Mouse (Mus musculus): Measurements from ENCODE around the gene Ap3b1.

Gene Ap3b1

DNA sequence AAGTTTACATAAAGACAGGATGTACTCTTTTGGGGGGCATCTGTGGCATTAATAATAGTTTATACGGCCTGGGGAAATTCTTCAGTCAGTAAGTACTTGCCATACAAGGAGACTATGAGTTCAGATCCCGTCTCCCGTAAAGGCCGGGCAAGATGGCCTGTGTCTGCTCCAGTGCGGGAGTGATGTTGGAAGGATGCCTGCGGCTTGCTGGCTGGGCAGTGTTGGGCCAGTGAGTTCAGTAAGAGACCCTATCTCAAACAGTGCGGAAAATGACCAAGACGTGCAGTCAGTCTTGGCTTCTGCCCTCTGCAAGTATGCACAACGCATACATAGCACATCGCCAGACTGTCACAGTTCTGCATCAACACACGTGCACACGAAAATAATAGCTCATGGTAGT, 95.4 kb downstream of the Ap3b1 start:
- no peak for DNase-seq

DNA sequence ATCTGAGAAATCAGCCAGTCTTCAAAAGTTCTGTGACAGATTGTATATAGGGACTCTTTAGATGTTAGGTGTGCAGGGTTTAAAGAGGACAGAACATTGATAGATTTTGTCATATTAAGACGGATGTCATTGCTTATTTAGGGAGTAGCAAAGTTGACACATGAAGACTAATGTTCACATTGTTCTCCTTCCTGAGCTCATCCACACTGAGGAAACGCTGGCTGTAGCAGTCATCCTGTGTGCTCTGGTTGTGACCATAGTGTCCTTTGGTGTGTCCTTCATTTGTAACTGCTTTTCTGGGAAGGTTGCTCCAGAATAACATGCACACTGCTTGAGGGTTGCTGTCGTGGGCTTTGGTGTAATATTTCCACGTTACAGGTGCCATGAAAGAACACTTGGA, 100.4 kb downstream of the Ap3b1 start:
- no peak for DNase-seq

DNA sequence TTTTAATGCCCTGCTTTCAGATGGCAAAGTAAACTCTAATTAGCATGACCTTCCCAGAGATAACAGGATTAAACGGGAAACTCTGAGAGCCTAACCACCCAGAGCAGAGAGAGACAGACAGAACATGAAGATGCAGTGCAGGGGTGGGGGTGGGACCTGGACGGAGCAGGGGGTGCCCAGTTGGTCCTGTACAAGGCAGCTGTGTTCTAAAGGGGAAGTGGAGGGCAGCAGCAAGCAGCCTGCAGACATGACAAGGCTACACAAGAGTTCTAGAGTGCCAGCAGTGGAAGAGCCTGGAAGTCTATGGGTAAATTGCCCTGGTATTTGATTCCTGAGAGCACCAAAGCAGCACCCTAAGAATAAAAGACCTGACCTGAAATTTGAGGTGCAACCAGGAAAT, 105.5 kb downstream of the Ap3b1 start:
- no peak for DNase-seq

DNA sequence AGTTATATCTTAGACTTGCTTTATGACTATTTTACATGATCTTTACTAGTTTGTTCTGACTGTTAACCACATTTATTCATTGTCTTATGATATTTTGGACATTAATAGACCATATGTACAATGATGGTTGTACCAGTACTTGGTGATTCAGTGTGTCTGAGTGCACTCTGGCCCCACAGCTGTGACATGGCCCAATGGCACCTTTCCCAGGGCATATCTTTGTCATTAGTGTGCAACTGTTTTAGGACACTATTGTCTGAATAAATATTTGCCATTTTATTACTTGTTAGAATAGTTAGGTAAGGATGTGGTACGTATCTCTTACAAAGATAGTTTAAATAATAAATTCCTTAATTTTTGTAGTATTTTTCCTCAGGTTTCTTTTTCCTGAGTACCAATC, 109.8 kb downstream of the Ap3b1 start:
- DNase-seq, result no peak

DNA sequence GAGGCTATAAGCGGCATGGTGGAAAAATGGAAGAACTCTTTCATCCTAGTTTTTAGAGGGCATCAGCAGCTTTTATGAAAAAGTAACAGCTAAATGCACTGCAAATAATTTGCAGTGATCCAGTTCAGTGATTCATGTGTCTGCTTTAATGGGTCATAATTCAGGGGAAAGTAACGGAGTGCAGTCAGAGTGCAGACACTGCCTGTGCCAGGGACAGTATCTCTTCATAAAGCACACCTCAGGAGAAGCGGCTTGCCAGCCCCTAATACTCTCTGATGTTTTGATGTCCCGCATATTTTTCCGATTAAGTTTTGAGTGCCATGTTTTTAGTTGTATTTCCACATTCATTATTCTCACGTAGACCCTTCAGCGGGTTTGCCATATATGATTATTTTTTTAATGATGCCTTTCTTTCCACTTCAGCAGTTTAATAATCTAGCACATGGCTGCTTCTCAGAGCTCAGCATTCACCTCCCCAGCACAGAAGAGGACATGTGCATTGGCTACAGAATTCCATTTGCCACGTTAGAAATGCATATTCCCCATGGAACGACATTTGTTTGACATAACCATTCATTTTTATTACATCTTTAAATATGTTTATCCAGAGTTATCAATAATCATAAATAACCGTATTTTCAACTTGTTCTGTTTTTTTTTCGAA, 112.4 kb downstream of the Ap3b1 start:
- no peak for DNase-seq

DNA sequence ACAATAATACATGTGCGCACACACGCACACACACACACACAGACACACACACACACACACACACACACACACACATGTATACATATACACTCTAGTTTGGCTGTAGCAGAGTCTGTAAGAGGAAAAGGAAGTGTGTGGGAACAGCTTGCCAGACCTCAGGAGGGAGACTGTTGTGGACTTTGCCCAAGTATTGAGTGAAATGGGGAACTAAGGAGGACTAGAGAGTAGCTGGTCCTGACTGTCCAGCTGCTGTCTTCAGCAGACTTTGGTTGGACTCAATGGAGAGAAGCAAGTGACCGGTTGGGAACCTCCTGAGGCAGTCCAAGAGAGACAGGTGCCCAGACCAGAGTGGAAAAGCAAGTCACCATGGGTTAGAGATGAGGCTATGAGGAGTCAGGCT, 117.4 kb downstream of the Ap3b1 start:
- DNase-seq, result no peak

DNA sequence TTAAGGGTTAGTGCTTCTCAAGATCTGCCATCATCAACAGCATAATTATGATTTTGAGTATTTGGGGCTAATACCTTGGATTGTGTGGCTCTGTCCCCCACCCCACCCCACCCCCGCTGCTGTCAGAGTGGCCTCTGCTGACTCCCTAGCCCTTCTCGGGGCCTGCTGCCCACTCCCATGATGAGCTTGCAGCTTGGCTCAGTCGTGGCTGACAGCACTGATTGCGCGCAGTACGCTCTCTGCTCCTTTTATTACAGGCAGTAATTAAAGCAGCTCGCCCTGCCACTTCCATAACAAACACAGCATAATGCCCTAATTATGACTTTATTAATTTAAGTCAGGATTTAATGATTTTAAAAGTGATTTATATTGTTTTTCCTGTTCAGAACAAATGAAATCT, 121.5 kb downstream of the Ap3b1 start:
- DNase-seq, result no peak

DNA sequence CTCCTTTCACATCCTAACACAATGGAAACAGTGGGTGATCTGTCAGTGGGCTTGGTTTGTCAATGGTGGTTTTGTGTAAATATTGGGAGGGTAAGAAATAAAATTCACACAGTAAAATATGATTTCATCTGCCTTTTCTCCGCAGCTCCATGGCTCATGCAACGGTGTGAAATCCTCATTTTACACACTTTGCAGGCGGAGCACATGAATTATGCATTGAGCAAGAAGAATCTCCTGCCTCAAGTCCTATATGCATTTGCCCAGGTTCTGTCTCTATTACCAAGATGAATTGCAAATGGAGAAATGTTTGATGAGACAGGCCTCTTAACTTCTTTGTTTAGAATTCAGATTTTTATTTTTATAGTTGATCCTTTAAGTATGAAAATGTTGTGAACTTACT, 131.9 kb downstream of the Ap3b1 start:
- DNase-seq, result no peak

DNA sequence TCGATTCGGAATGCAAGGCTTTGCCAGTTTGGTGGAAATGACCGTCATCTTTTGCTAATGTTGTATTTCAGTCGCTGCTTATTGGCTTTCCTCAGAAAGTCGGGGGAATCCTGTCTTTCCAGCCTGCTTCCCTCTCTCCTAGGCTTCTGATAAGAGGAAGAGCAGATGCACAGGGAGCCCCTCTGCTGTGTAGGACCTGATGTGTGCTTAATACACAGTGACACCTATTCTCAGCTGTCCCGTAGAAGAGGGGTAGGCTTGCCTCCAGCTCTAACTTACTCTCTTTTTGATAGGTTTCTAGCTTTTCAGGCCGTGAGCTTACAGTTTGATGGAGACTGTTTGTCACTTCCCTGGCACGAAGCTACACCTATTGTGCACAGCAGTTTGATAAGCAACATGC, 132.4 kb downstream of the Ap3b1 start:
- DNase-seq, result no peak

DNA sequence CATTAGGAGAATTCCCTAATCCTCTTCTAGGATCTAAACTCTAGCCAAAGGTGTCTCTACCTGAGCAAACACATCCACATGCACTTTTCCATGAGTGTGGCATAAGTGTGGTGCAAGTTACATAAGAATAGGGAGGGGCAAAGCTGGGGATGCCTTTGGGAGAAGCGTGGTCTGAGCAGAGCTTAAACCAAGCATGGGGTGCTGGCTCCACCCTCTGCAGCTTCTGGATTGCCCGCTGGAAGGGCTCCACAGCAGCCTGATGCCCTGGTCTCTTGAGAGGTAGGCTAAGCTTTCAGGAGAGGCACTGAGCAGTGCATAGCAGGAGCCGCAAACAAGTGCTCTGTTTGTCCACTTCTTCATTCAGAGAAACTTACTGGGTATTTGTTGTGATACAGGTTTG, 138.8 kb downstream of the Ap3b1 start:
- DNase-seq, result no peak

DNA sequence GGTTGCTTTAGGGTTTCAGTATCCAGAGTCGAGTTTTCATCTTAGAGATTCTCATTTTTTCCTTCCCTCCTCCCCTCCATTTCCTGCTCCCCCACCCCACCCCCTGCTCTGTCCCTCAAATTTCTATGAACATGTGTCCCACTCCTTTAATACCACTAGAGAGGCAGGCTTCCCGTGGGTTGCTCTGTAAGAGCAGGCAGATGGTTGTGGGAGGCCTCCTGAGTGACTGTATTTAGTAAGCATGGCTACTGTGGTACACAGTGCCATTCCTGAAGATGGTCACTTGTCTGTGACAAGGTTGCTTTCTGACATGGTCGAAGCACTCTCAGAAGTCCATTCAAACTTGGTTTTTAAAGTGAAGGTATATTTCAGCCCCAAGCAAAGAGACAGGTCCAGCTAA, 147.7 kb downstream of the Ap3b1 start:
- no peak for DNase-seq

DNA sequence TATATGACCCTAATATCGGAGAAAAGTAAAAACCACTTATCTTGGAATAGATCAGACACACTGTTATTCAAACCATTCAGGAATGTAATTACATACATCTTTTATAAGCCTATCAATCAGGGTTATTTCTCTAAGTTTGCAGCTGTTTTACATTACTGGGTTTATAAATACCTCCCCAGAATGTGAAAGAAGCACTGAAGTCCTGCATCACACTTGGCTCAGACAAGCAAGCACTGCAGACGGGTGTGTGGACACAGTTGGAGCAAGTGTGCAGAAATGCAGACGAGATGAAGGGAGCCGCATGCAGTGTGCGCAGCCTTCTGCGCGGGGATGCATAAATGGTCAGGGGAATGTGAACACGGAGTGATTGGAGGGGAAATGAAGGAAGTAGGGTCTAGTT, 149.6 kb downstream of the Ap3b1 start:
- DNase-seq, result no peak

DNA sequence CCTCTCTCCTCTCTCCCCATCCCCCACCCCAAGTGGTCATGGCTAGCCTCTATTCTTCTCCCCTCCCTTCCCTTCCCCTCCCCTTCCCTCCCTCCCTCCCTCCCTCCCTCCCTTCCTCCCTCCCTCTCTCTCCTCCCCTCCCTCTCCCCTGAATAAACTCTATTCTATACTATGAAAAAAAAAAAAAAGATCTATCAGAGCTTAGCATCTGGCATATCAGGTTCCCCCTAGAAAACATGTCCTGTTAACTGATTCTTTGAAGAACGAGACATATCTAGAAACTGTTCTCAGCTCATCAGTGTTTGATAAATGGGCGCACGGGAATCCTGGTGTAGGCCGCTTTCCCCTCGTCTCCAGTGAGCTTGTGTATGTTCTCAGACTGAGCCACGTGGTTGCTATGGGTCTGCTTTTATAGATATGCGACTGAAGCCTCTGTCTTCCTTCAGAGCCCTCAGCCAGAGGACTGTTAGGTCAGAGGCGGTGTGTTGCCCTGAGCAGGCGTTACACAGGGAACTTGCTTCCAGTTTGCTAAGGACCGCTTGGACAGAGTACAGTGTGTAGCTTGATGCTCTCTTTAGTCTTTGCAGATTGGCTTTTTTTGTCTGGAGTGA, 154.5 kb downstream of the Ap3b1 start:
- DNase-seq, result no peak

DNA sequence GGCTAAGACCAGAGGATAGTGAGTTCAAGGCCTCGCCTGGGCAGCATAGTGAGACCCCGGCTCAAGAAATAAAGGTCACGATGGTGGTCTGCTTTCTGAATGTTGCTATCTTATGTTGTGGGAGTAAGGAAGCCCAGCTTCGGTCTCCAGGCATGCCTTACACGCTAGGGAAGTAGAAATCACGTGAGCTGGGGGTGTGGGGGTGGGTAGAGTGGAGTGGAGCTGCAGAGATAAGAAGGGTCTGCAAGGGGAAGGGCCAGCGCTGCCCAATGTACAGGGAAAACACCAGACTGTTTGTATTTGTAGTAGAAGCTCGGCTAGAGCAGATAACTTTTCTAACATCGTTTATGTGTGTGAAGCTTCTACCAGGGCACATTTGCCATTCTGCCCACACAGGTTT, 155.1 kb downstream of the Ap3b1 start:
- DNase-seq, result no peak

DNA sequence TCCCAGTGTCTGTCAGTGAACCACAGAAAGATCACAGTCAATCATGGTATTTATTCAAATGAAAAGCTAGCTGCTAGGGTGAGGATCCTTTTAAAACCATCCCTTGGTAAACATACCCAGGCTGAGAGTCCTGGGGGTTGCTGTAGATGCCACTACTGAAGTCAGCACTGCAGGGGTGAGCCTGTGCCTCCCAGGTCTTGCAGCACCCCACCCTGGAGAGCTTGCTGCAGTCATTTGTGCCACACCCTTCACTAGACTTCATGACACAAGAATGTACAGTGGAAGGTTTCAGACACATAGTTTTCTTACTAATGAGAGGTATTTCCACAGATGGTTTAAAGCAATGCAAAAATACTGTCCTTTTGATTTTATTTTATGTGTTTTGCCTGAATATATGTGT, 156.2 kb downstream of the Ap3b1 start:
- DNase-seq, result no peak

DNA sequence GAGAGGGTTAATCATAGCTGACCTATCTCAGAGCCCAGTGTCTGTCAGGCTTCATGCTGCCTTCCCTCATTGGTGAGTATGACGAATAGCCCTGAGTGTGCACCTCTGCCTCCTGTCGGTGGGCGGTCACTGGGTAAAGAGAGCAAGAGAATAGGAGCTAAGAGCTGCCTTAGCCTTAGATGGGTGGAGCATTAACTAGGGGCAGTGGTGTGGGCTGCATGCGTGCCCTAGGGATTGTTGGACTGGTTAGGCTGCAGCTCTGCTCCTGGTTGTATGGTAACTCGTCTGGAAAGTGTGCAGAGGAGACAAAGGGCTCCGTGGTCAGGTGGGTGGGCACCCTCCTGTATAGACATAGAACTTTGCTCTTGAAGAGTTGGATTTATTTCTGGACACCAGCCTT, 157.8 kb downstream of the Ap3b1 start:
- peak; percentile 10 to 16 for DNase-seq

DNA sequence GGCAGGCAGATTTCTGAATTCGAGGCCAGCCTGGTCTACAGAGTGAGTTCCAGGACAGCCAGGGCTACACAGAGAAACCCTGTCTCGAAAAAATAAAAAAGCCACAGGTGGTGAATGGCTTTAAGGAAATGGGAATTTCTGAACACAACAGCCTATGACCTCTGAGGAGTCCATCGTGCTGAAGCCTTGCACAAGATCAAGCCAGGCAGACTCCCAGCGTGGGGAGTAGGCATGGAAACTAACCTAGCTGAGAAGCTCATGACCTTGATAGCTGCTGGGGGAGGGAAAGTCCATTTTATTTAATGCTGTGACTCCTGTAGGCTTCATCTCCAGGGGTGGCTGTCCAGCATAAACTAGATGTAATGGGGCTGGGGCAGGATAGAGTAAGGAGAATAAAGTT, 159.4 kb downstream of the Ap3b1 start:
- no peak for DNase-seq

DNA sequence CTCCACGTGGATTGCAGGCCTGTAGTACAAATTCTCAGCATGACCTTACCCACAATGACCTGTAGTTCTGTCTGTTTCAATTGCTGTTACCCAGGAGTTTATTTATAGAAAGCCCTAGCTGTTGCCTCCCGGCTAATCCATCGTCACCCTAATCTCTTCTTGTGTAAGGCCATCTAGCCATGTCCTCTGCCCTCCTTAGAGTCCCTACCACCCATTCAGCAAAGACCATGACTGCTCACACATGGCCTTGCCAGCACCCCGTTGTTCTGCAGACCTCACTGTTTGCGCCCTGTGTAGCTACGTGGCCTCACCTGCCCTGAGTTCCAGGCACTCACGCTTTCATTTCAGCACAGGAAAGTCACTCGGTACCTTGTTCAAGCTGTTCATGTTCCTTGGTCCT, 160.5 kb downstream of the Ap3b1 start:
- DNase-seq, result no peak

DNA sequence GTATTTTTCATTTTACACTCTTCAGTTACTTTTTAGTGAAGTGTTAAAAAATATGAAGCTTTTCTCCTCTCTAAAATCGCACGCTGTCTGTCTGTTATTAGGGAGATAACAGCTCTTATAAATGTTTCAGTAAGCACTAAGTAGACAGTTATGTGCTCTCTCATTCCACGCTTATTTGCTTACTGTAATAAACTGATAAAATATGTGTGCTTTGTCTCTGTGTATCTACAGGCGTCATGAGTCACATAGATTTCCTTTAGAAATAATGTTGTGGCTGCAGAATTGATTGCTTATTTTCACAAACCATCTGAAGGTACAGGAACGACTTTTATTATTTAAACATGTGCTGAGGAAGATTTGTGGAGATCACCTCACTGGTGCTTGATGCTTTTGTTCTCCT, 164.5 kb downstream of the Ap3b1 start:
- no peak for DNase-seq

DNA sequence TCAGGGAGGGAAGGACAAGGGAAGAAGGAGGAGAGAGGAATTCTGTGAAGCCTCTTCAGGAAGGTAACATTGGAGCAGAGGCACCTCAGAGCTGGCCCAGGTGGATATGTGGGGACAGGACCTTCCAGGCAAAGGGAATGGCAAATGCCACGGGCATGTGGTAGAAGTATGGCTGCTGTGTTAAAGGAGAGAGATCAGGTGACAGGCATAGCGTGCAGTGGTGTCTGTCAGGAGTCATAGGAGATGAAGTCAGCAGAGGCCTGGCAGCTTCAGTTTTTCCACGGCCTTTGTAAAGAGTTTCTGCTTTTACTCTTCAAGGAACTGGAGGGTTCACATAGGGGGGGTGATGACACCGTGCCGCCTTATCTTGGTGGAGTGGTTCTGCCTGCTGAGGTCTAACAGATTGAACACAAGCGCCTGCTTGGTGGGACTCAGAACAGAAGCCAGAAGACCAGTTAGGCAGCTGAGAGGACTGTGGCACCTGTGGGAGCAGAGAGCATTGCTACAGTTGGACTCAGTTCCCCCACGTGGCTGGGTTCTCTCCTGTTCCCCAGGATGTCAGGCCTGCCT, 166.0 kb downstream of the Ap3b1 start:
- DNase-seq, result no peak

DNA sequence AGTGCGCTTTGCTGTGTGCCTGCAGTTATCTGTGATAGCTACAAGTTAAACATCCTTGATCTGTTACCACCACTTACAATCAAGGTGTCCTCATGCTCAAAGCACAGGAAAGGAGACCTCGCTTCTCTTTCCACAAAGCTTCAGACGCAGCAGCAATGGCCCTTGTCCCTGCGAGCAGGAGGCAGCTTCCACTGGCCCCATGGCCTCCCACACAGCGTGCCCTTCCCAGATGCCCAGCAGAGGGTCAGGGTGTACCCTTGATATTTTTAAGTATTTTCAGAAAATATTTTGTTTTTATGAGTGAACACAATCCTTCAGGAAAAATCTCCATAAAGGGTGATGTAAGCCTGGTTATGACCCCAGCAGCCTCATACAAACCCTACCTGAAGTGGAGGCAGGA, 170.4 kb downstream of the Ap3b1 start:
- DNase-seq, result no peak

DNA sequence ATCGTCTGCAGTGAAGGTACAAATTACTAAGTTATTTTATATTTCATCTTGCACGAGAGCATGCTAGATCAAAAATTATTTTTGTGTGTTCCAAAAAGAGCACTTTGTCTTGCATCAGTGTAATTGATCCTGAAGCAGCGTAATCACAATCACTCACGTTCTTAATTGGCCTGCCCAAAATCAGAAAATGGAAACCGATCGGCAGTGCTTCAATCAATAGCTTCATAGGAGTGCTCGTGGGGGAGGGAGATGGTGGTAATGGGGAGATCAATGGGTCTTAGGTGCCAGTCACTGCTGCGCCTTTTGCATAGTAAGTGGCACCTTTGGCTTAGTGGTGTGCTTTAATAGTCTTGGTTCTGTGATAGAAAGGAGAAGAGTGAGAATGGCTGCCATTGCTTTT, 174.8 kb downstream of the Ap3b1 start:
- no peak for DNase-seq

DNA sequence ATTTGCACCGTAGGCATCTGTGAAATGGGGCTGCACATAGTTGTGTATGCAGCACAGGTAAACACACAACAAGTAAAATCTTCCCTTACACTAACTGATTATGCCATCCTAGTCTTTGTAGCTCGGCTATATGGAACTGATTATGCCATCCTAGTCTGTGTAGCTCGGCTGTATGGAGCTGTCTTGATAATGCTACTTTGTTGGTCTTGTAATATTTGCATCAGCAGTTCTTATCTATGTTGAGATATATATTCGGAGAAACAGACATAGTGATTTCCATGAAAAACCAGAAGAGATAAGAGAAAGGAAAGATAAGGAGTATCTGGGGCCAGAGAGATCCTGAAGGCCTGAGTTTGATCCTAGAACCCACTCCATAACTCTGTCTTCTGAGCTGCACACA, 178.6 kb downstream of the Ap3b1 start:
- no peak for DNase-seq

DNA sequence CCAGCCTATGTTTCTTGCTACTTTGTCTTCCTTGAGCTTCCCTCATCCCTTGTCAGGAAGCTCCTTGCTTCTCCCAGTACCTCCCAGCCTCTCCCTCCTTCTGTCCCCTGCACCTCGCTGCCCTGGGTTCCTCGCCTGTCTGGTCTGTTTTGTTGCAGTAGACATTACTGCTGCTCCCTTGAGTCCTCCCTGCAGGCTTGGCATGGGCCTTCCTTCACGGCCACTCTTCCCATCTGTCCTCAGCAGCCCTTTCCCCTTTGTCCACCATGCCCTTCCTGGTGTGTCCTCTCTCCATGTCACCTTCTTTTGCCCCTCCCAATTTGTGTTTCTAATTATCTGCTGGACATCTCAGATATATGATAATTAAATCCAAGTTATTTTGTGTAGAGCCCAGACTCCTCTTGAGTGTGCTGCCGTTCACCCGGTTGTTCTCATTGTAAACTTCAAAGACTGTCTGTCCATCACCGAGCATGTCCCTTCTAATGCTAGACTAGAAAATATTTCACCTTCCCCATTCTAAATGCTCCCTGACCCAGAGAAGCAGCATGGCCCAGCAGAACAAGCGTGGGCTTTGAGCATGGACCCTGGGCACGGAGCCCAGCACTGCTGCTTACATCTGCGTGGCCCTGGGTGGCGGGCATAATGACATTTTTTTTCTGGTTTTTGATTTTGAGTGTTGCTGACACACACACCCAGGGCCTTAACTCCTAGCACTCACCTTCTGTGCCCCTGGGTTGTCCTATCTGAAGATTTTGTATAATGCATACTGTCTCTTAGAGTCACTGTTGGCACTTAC, 181.3 kb downstream of the Ap3b1 start:
- no peak for DNase-seq
